Mouse (Mus musculus) limb, embryonic 14.5 days (tissue): ENCODE results near the gene Chn2. TPM values are rescaled to one million over a fixed set of nuclear protein-coding genes. Genes with fewer than 3 reads are reported as not detected.

ENCODE experiments used
- ATAC-seq: fragments of 200-750 bp; cut with Nextera tagmentation; 2 replicates; pipeline ENCODE4 v1.8.0; 2017; ENCODE audit warnings: low read depth, moderate number of reproducible peaks, moderate TSS enrichment; ENCODE audit not compliant: low FRiP score
- DNase-seq: peaks from one replicate; pipeline ENCODE4 v3.0.0-alpha.2; 2015; ENCODE audit warnings: low spot score
- H3K27ac ChIP-seq: fragments of 300-500 bp; sonication (generic); replicated peaks from 2 replicates; pipeline ENCODE4 v1.5.1; 2014; ENCODE audit warnings: low read depth, mild to moderate bottlenecking, low read length, moderate library complexity, mixed read lengths
- H3K27me3 ChIP-seq: fragments of 300-500 bp; sonication (generic); 2 replicates; pipeline ENCODE4 v1.6.1; 2014; ENCODE audit warnings: low read length, mixed read lengths; ENCODE audit not compliant: control insufficient read depth, insufficient read depth
- H3K36me3 ChIP-seq: fragments of 300-500 bp; sonication (generic); 2 replicates; pipeline ENCODE4 v1.6.1; 2014; ENCODE audit warnings: mild to moderate bottlenecking, low read length, moderate library complexity, mixed read lengths; ENCODE audit not compliant: control insufficient read depth, insufficient read depth
- H3K4me1 ChIP-seq: fragments of 300-500 bp; sonication (generic); 2 replicates; pipeline ENCODE4 v1.6.1; 2014; ENCODE audit warnings: antibody characterized with exemption, low read length, mixed read lengths; ENCODE audit not compliant: control insufficient read depth, insufficient read depth
- H3K4me2 ChIP-seq: fragments of 300-500 bp; sonication (generic); replicated peaks from 2 replicates; pipeline ENCODE4 v1.6.1; 2014; ENCODE audit warnings: low read depth, mild to moderate bottlenecking, low read length, moderate library complexity; ENCODE audit not compliant: severe bottlenecking
- H3K4me3 ChIP-seq: fragments of 300-500 bp; sonication (generic); replicated peaks from 2 replicates; pipeline ENCODE4 v1.5.1; 2014; ENCODE audit warnings: low read length
- H3K9ac ChIP-seq: fragments of 300-500 bp; sonication (generic); 2 replicates; pipeline ENCODE4 v1.6.1; 2014; ENCODE audit warnings: mild to moderate bottlenecking, low read depth, low read length, moderate library complexity; ENCODE audit not compliant: severe bottlenecking
- H3K9me3 ChIP-seq: fragments of 300-500 bp; sonication (generic); 2 replicates; pipeline ENCODE4 v1.6.1; 2016; ENCODE audit warnings: low read length; ENCODE audit not compliant: control insufficient read depth
- POLR2A ChIP-seq: fragments of 200-500 bp; IDR thresholded peaks from 2 replicates; pipeline ENCODE4 v1.8.0; 2012; ENCODE audit warnings: inconsistent platforms, mild to moderate bottlenecking, moderate library complexity, borderline replicate concordance; ENCODE audit not compliant: insufficient read depth, insufficient read length; ENCODE audit errors: extremely low read depth
- WGBS: fragments of 180-500 bp; shearing (Covaris S2); extraction: QIAGEN DNeasy Blood & Tissue Kit; methylation state at CpG from one replicate; pipeline ENCODE4 v1.1.7; 2014; 5-methylcytosine and 5-hydroxymethylcytosine counted together
- polyA plus RNA-seq, 2 experiments: library from polyadenylated mRNA; depleted of rRNA in 1 of 2; stranded (reverse) in 1 of 2; unstranded in 1 of 2; fragments of >200 nt; fragmentation: Nextera tagmentation in 1 of 2; extraction: Ambion mirVana in 1 of 2; gene quantifications; 2 replicates each; pipeline versions ENCODE4 v1.2.1 to v1.2.3; 2012 to 2014

The Chn2 gene
- polyA plus RNA-seq, 2 experiments: 11.5 to 14.3 TPM

GRCm38 (mm10) chr6:54223529-54223928 lies 184.2 kb downstream of the Chn2 start:
- Histone ChIP-seq H3K9me3 (no peaks in the 10 kb centered on the region), H3K36me3 (no peaks in the 10 kb centered on the region; the same call in 1 of the 2 replicates), H3K27me3 (no peaks in the 10 kb centered on the region), H3K4me2 (no peak overlapping the region), H3K4me3 (no peak overlapping the region), H3K9ac (no peak overlapping the region), H3K4me1 (peaks cover 4% of the 10 kb centered on the region; the same call in 1 of the 2 replicates), H3K27ac (no peak overlapping the region)
- no peak for DNase-seq
- WGBS: 63% methylated on average over 4 of the region's 4 CpGs
- TF ChIP-seq POLR2A: no peak
- no peak for ATAC-seq

- 40% methylated on average over 11 of the region's 11 CpGs for WGBS
- H3K27me3 ChIP-seq: no peaks in the 10 kb centered on the region
- DNase-seq: no peak
- no peak for ATAC-seq
- 0 out of 2 replicates have a peak overlapping the region, but pooled peaks have one; percentile 8 for H3K4me2 ChIP-seq
- no peak overlapping the region for H3K9ac ChIP-seq
- H3K9me3 ChIP-seq: no peaks in the 10 kb centered on the region
- no peak overlapping the region for H3K27ac ChIP-seq
- no peak overlapping the region for H3K4me3 ChIP-seq
- TF ChIP-seq POLR2A: no peak
- no peaks in the 10 kb centered on the region; the same call in 1 of the 2 replicates for H3K36me3 ChIP-seq
- peaks cover 8% of the 10 kb centered on the region; the same call in 1 of the 2 replicates for H3K4me1 ChIP-seq
These were observed 185.0 kb downstream of the Chn2 start for GRCm38 (mm10) chr6:54224325-54224724.

- H3K9ac ChIP-seq: no peak overlapping the region
- H3K4me1 ChIP-seq: peaks cover 8% of the 10 kb centered on the region; the same call in 1 of the 2 replicates
- H3K27ac ChIP-seq: no peak overlapping the region
- DNase-seq (no peak), ATAC-seq (no peak)
- 45% methylated on average over 4 of the region's 4 CpGs for WGBS
- H3K4me2 ChIP-seq: no peak overlapping the region
- H3K4me3 ChIP-seq: no peak overlapping the region
- no peaks in the 10 kb centered on the region for H3K9me3 ChIP-seq
- H3K27me3 ChIP-seq: no peaks in the 10 kb centered on the region
- no peaks in the 10 kb centered on the region for H3K36me3 ChIP-seq
- TF ChIP-seq POLR2A: no peak
These were observed 186.0 kb downstream of the Chn2 start for GRCm38 (mm10) chr6:54225327-54225726.

- WGBS: 95% methylated on average over 3 of the region's 3 CpGs
- no peaks in the 10 kb centered on the region for H3K36me3 ChIP-seq
These were observed 187.7 kb downstream of the Chn2 start for GRCm38 (mm10) chr6:54227061-54227460.

GRCm38 (mm10) chr6:54228421-54228820 lies 189.1 kb downstream of the Chn2 start:
- ATAC-seq: no peak; the same call in 1 of the 2 replicates
- Histone ChIP-seq H3K4me1 (peaks cover 8% of the 10 kb centered on the region; the same call in 1 of the 2 replicates), H3K27ac (no peak overlapping the region), H3K36me3 (no peaks in the 10 kb centered on the region), H3K4me2 (no peak overlapping the region), H3K4me3 (no peak overlapping the region), H3K9me3 (no peaks in the 10 kb centered on the region), H3K9ac (no peak overlapping the region), H3K27me3 (no peaks in the 10 kb centered on the region)
- TF ChIP-seq POLR2A: no peak
- DNase-seq: no peak
- WGBS: 43% methylated on average over 9 of the region's 9 CpGs

More at GRCm38 (mm10) chr6:54227061-54227460, 187.7 kb downstream of the Chn2 start:
- Histone ChIP-seq H3K4me1 (peaks cover 8% of the 10 kb centered on the region; the same call in 1 of the 2 replicates), H3K4me2 (no peak overlapping the region), H3K9ac (no peak overlapping the region), H3K27me3 (no peaks in the 10 kb centered on the region), H3K27ac (no peak overlapping the region), H3K9me3 (no peaks in the 10 kb centered on the region), H3K4me3 (no peak overlapping the region)
- DNase-seq (no peak), ATAC-seq (no peak)
- no peak for TF ChIP-seq POLR2A
